Mouse (Mus musculus): Measurements from ENCODE around the gene Dock8.

DNA sequence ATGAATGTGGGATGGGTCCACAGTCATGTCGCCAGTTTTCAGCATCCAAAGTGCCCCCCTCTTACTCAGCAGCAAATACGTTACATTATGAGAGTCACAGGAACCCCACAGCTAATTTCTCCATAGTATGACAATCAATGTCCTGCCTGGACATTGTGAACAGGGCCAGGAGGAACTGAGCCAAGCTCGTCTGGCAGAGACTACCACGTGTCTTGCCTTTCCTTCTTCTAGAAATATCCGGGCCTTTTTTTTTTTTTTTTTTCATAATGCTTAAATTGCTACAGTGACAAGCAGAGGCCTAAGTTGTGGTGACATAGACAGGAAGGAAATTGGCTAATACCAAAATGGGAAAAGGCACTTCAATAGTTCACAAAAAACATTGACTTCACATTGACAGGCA lies 10.5 kb upstream of the Dock8 start:
- TF ChIP-seq GATA1 (IDR thresholded peaks at IDR 0.05; ENCODE audit: low read length) = no peak
- no peak for TF ChIP-seq TAL1 (IDR thresholded peaks at IDR 0.05; ENCODE audit: low read length)

Data from erythroblast, embryonic 14.5 days (primary cell).